Mouse (Mus musculus): ENCODE measurements at regions not wholly inside any gene's neighbourhood (a gene's known extent, or its start where the extent isn't known, plus 50 kb on each side); places are given as distances from the start of the nearest gene placed in this dataset.

DNA sequence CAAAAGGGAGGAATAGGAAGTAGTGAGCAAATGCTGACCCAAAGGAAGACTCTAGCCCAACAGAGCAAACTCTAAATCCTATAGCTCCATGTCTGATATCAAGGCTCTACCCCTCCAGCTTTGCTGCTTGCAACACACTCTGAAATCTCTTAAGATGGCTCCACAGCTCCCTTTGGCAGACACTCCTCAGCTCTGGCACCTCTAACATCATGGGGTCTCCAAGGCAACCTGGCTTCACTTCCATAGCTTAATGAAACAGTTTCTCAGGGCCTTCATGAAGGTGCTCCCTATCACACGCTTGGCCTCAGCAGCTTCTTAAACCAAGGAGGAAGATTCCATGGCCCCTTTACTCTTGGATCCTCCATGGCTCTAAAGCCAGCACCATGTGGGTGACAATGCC, 73.6 kb downstream of the Hes1 start:
- no peaks in the 10 kb centered on the region for H3K9me3 ChIP-seq (ENCODE audit: control insufficient read depth, low read length)
- no peak overlapping the region for H3K9ac ChIP-seq (ENCODE audit: low read length)
- H3K4me1 ChIP-seq (replicated peaks; ENCODE audit: control insufficient read depth, insufficient read depth): peaks cover 2% of the 10 kb centered on the region; the same call in 1 of the 2 replicates
- H3K27me3 ChIP-seq (ENCODE audit: control insufficient read depth, insufficient read depth, low read length): no peaks in the 10 kb centered on the region
- no peak overlapping the region for H3K4me2 ChIP-seq (replicated peaks; ENCODE audit: low read depth)
- no peak for ATAC-seq (ENCODE audit: low FRiP score, low TSS enrichment)
- no peak overlapping the region for H3K4me3 ChIP-seq (ENCODE audit: low read depth, low read length)
- H3K27ac ChIP-seq (replicated peaks): no peak overlapping the region
- H3K36me3 ChIP-seq (ENCODE audit: control insufficient read depth, insufficient read depth, low read length): no peaks in the 10 kb centered on the region
- TF ChIP-seq EP300 (optimal IDR thresholded peaks at IDR 0.05) (no peak), CTCF (IDR thresholded peaks at IDR 0.05; ENCODE audit: low read depth) (no peak)
- WGBS: 81% methylated on average over 1 of the region's 1 CpGs
- no peak for DNase-seq (ENCODE audit: low spot score)

DNA sequence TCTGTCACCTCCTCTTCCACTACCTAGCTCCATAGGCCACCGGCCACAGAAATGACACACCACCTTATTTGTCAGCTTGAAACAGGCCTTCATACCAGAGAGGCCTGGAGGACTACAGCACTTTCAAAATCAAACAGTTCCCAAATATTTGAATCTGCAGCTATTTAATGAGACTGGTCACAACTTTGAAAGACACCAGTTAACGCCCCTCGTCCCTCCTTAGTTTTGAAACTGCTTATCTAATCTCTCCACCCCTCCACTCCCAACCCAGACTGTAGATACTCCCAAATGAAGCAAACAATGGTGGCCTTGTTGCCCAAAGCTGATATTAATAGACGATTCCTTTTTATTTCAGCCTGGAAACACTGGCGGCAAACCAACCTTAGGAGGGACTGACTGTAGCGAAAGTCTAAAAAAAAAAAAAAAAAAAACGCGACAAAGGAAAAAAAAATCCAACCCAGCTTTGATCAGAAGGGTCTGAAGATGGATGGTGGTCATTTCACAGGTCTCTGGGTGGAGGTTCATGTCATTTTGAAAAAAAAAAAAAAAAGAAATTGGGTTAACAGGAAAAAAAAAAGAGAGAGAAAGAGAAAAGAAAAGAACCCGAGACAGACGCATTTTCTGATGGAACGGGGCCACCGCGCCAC, 80.8 kb downstream of the Hes1 start:
- Histone ChIP-seq H3K36me3 (ENCODE audit: control insufficient read depth, insufficient read depth, low read length) (no peaks in the 10 kb centered on the region), H3K4me2 (replicated peaks; ENCODE audit: low read depth) (peak overlapping the region; percentile 41), H3K9ac (ENCODE audit: low read length) (peak overlapping the region; percentile 9; the same call in 1 of the 2 replicates), H3K4me1 (replicated peaks; ENCODE audit: control insufficient read depth, insufficient read depth) (0 out of 2 replicates have a peak, but pooled peaks cover 4% of the 10 kb centered on the region), H3K27ac (replicated peaks) (no peak overlapping the region), H3K27me3 (ENCODE audit: control insufficient read depth, insufficient read depth, low read length) (no peaks in the 10 kb centered on the region), H3K9me3 (ENCODE audit: control insufficient read depth, low read length) (no peaks in the 10 kb centered on the region), H3K4me3 (ENCODE audit: low read depth, low read length) (0 out of 2 replicates have a peak overlapping the region, but pooled peaks have one; percentile 6)
- 14% methylated on average over 13 of the region's 13 CpGs for WGBS
- no peak for ATAC-seq (ENCODE audit: low FRiP score, low TSS enrichment)
- no peak for TF ChIP-seq EP300 (optimal IDR thresholded peaks at IDR 0.05)
- no peak for DNase-seq (ENCODE audit: low spot score)

DNA sequence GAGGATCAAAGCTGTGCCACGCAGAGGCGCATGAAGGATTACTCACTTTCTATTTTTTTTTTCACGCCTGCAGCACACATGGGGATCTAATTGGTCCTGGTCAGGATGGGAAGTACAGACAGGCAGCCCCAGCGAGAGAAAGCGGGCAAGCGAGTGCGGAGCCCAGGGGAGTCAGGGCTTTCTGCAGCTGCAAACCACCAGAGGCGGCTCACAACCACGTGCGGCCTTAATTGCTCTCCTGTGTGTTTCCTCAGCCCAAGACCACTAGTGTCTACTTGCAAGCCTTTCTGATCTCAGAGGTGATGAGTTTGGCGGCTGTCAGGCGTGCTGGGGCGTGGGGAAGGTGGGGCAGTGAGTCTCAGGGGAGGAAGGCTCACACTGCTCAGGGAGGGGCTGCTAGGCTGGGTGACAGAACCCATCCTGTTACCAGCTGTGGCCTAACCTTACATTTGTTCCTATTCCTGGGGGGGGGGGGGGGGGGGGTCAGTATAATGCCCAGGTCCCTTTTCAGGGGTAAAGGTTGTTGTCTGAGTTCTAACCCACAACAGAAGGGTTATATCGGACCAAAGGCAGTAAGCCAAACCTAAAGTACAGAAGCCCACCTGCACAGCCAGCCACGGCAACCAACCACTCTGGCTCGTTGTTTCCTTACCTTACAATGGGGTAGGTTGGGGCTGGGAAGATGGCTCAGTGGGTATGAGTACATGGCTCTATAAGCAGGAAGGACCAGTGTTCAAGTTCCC, 81.5 kb downstream of the Hes1 start:
- DNase-seq (ENCODE audit: low spot score): peak; percentile 54
- peak overlapping the region; percentile 9; the same call in 1 of the 2 replicates for H3K9ac ChIP-seq (ENCODE audit: low read length)
- no peaks in the 10 kb centered on the region for H3K9me3 ChIP-seq (ENCODE audit: control insufficient read depth, low read length)
- no peak overlapping the region for H3K27ac ChIP-seq (replicated peaks)
- no peak for ATAC-seq (ENCODE audit: low FRiP score, low TSS enrichment)
- peak overlapping the region; percentile 41 for H3K4me2 ChIP-seq (replicated peaks; ENCODE audit: low read depth)
- TF ChIP-seq EP300 (optimal IDR thresholded peaks at IDR 0.05): no peak
- peak; percentile 4; the same call in 1 of the 2 replicates for TF ChIP-seq CTCF (IDR thresholded peaks at IDR 0.05; ENCODE audit: low read depth)
- no peaks in the 10 kb centered on the region for H3K36me3 ChIP-seq (ENCODE audit: control insufficient read depth, insufficient read depth, low read length)
- no peaks in the 10 kb centered on the region for H3K27me3 ChIP-seq (ENCODE audit: control insufficient read depth, insufficient read depth, low read length)
- 0 out of 2 replicates have a peak overlapping the region, but pooled peaks have one; percentile 6 for H3K4me3 ChIP-seq (ENCODE audit: low read depth, low read length)
- WGBS: 28% methylated on average over 16 of the region's 16 CpGs
- 0 out of 2 replicates have a peak, but pooled peaks cover 4% of the 10 kb centered on the region for H3K4me1 ChIP-seq (replicated peaks; ENCODE audit: control insufficient read depth, insufficient read depth)

DNA sequence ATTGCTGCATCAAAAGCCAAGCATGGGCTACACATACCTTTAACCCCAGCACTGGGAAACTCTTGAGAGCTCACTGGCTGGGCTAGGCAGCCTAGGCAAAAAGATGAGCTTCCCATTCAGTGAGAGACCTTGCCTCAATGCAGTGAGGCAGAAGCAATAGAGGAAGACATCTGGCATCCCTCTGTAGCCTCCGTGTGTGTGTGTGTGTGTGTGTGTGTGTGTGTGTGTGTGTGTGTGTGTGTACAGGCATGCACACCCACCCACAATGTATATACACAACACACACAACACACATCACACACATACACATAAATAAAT, 82.0 kb downstream of the Hes1 start:
- no peak for ATAC-seq (ENCODE audit: low FRiP score, low TSS enrichment)

DNA sequence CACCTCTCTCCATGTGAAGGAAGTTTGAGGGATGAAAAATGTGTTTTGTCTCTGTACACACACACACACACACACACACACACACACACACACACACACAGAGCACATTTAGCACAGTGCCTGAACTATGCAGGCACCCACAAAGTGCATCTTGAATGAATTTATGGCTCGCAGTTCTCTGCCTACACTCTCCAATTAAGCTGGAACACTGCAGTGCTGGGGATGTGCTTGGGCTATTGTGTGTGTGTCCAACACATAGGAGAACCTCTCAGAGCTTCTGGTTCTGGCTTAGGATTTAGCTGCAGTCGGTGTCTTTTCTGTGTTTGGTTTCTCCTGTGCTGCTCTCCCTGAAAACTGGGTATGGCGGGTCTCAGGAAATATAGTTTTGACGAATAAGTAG, 83.1 kb downstream of the Hes1 start:
- no peak overlapping the region for H3K4me2 ChIP-seq (replicated peaks; ENCODE audit: low read depth)
- WGBS: 87% methylated on average over 4 of the region's 4 CpGs
- DNase-seq (ENCODE audit: low spot score) (no peak), ATAC-seq (ENCODE audit: low FRiP score, low TSS enrichment) (no peak)
- no peak overlapping the region for H3K4me3 ChIP-seq (ENCODE audit: low read depth, low read length)
- H3K4me1 ChIP-seq (replicated peaks; ENCODE audit: control insufficient read depth, insufficient read depth): 0 out of 2 replicates have a peak, but pooled peaks cover 4% of the 10 kb centered on the region
- H3K27ac ChIP-seq (replicated peaks): no peak overlapping the region
- H3K9ac ChIP-seq (ENCODE audit: low read length): no peak overlapping the region
- no peaks in the 10 kb centered on the region for H3K36me3 ChIP-seq (ENCODE audit: control insufficient read depth, insufficient read depth, low read length)
- no peak for TF ChIP-seq CTCF (IDR thresholded peaks at IDR 0.05; ENCODE audit: low read depth)
- TF ChIP-seq EP300 (optimal IDR thresholded peaks at IDR 0.05): no peak
- no peaks in the 10 kb centered on the region for H3K9me3 ChIP-seq (ENCODE audit: control insufficient read depth, low read length)
- H3K27me3 ChIP-seq (ENCODE audit: control insufficient read depth, insufficient read depth, low read length): no peaks in the 10 kb centered on the region

More for the DNA sequence above, 82.0 kb downstream of the Hes1 start:
- Histone ChIP-seq H3K36me3 (ENCODE audit: control insufficient read depth, insufficient read depth, low read length) (no peaks in the 10 kb centered on the region), H3K4me2 (replicated peaks; ENCODE audit: low read depth) (no peak overlapping the region), H3K27ac (replicated peaks) (no peak overlapping the region), H3K27me3 (ENCODE audit: control insufficient read depth, insufficient read depth, low read length) (no peaks in the 10 kb centered on the region), H3K4me1 (replicated peaks; ENCODE audit: control insufficient read depth, insufficient read depth) (0 out of 2 replicates have a peak, but pooled peaks cover 4% of the 10 kb centered on the region), H3K9ac (ENCODE audit: low read length) (no peak overlapping the region), H3K4me3 (ENCODE audit: low read depth, low read length) (no peak overlapping the region), H3K9me3 (ENCODE audit: control insufficient read depth, low read length) (no peaks in the 10 kb centered on the region)
- TF ChIP-seq EP300 (optimal IDR thresholded peaks at IDR 0.05): no peak
- no peak for TF ChIP-seq CTCF (IDR thresholded peaks at IDR 0.05; ENCODE audit: low read depth)
- WGBS: 83% methylated on average over 1 of the region's 1 CpGs
- no peak for DNase-seq (ENCODE audit: low spot score)

DNA sequence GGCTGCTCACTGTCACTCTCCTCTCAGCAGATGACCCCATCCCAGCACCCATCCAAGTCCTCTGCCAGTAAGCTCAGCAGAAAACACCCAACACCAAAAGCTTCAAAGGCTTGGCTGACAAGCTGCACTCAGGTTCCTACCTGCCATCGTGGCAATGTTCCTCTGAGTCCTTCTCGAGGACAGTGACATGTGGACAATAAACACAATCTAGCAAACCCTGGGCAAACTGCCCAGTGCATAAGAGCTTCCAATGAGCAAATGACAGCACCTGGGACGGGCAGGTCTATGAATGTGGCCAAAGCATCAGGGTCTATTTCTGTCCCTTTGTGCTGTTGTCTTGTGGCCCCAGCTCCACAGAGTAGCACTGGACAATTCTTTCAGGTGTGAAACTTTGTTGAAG, 86.9 kb downstream of the Hes1 start:
- H3K9me3 ChIP-seq (ENCODE audit: control insufficient read depth, low read length): no peaks in the 10 kb centered on the region
- no peak overlapping the region for H3K27ac ChIP-seq (replicated peaks)
- DNase-seq (ENCODE audit: low spot score) (no peak), ATAC-seq (ENCODE audit: low FRiP score, low TSS enrichment) (no peak)
- H3K4me1 ChIP-seq (replicated peaks; ENCODE audit: control insufficient read depth, insufficient read depth): no peaks in the 10 kb centered on the region
- H3K4me2 ChIP-seq (replicated peaks; ENCODE audit: low read depth): no peak overlapping the region
- no peak overlapping the region for H3K4me3 ChIP-seq (ENCODE audit: low read depth, low read length)
- no peak overlapping the region for H3K9ac ChIP-seq (ENCODE audit: low read length)
- H3K36me3 ChIP-seq (ENCODE audit: control insufficient read depth, insufficient read depth, low read length): no peaks in the 10 kb centered on the region
- WGBS: 54% methylated on average over 3 of the region's 3 CpGs
- TF ChIP-seq CTCF (IDR thresholded peaks at IDR 0.05; ENCODE audit: low read depth) (no peak), EP300 (optimal IDR thresholded peaks at IDR 0.05) (no peak)
- H3K27me3 ChIP-seq (ENCODE audit: control insufficient read depth, insufficient read depth, low read length): no peaks in the 10 kb centered on the region

Measured in stomach, postnatal 0 days (tissue).